Mouse (Mus musculus): Measurements from ENCODE around the gene Surf1.

GRCm38 (mm10) chr2:26878571-26878970, 37.8 kb downstream of the Surf1 start:
- TF ChIP-seq CTCF (IDR thresholded peaks at IDR 0.05; ENCODE audit: control insufficient read depth, insufficient read depth, insufficient replicate concordance, low read depth, low read length), result no peak
- TF ChIP-seq POLR2A (IDR thresholded peaks at IDR 0.05; ENCODE audit: control insufficient read depth, low read depth, low read length), result no peak
